ENCODE assay signal across 16 mouse cellular contexts in genomic region chr12:100278358-100278757, GRCm38 (mm10).
DNase-seq lines count a peak whose midpoint lies in the region; ATAC-seq and TF ChIP-seq lines count a peak whose summit lies in the region.
"Had no signal": no experiment of that assay in that cellular context is flagged by ENCODE, and none has a peak within 500 bp of the region (broad histone marks: within the 10 kb centered on the region; RNA-seq: fewer than 3 reads in every experiment).

No protein-coding gene starts in this region.

- no peaks in the 10 kb centered on the region for H3K79me2 ChIP-seq in heart, adult 2 months (replicated peaks; ENCODE audit: control insufficient read depth, insufficient read depth, low read length)

- peak; percentile 25 for DNase-seq in embryo, embryonic 11 days
- DNase-seq in embryo, embryonic 10 days (ENCODE audit: low spot score) = no peak
- no peak for DNase-seq in kidney, postnatal 25 days
- DNase-seq in retina, postnatal 1 day = peak; percentile 46
- no peak for DNase-seq in retina, embryonic 14.5 days (ENCODE audit: low spot score)
- no peak for DNase-seq in adrenal gland, postnatal 4 days (ENCODE audit: low spot score in 2 of 2)
- no peak for DNase-seq in heart, adult 2 months
- DNase-seq: cerebellum, adult 9-11 months; heart, postnatal 14 days; kidney, adult 18-20 months; liver, postnatal 0 days; thymus, adult 18-20 months had no signal

- intact Hi-C loops in heart, adult 2 months (cut with DNase I) = loop anchor here (5.0 kb wide), 1 partner anchor 56 kb away; no protein-coding TSS in a partner anchor

- no peak for TF ChIP-seq POLR2A in heart, adult 2 months (IDR thresholded peaks at IDR 0.05; ENCODE audit: insufficient read depth, low read depth, low read length)

- no peaks in the 10 kb centered on the region for H3K9me3 ChIP-seq in kidney, embryonic 15.5 days (replicated peaks)
- H3K9me3 ChIP-seq: embryonic facial prominence, embryonic 13.5 days; megakaryocyte, embryonic 14.5 days; neural tube, embryonic 13.5 days had no signal

- 41% methylated on average over 8 of the region's 8 CpGs for WGBS in kidney, embryonic 15.5 days
- WGBS in heart, adult 2 months = 41% methylated on average over 8 of the region's 8 CpGs

- no peak overlapping the region for H3K4me2 ChIP-seq in kidney, embryonic 15.5 days
- H3K4me2 ChIP-seq: embryonic facial prominence, embryonic 13.5 days; neural tube, embryonic 13.5 days had no signal

- no peaks in the 10 kb centered on the region for H3K36me3 ChIP-seq in kidney, embryonic 15.5 days
- H3K36me3 ChIP-seq in heart, adult 2 months (ENCODE audit: control insufficient read depth, insufficient read depth, low read length) = no peaks in the 10 kb centered on the region
- H3K36me3 ChIP-seq: embryonic facial prominence, embryonic 13.5 days; neural tube, embryonic 13.5 days had no signal

- peaks cover 41% of the 10 kb centered on the region for H3K4me1 ChIP-seq in kidney, embryonic 15.5 days
- peaks cover 36% of the 10 kb centered on the region for H3K4me1 ChIP-seq in heart, adult 2 months (ENCODE audit: control insufficient read depth, insufficient read depth, low read length)

- no peak overlapping the region for H3K4me3 ChIP-seq in kidney, embryonic 15.5 days (replicated peaks)
- H3K4me3 ChIP-seq in heart, adult 2 months = no peak overlapping the region
- H3K4me3 ChIP-seq: embryonic facial prominence, embryonic 13.5 days; megakaryocyte, embryonic 14.5 days; neural tube, embryonic 13.5 days had no signal

- no peak for TF ChIP-seq CTCF in heart, adult 2 months (IDR thresholded peaks at IDR 0.05)

- no peak overlapping the region for H3K27ac ChIP-seq in kidney, embryonic 15.5 days
- no peak overlapping the region; the same call in none of the 2 replicates for H3K27ac ChIP-seq in heart, adult 2 months
- H3K27ac ChIP-seq: neural tube, embryonic 13.5 days had no signal

- TF ChIP-seq EP300 in heart, adult 2 months (IDR thresholded peaks at IDR 0.05; ENCODE audit: insufficient read depth, low read depth, low read length) = no peak

- ATAC-seq in kidney, embryonic 15.5 days (replicated peaks; ENCODE audit: low FRiP score) = 0 out of 2 replicates have a peak, but pooled peaks have one; percentile 5
- ATAC-seq: liver, postnatal 0 days had no signal

- H3K9ac ChIP-seq in kidney, embryonic 15.5 days = no peak overlapping the region
- H3K9ac ChIP-seq in heart, adult 2 months (ENCODE audit: low read depth, low read length) = no peak overlapping the region
- H3K9ac ChIP-seq: liver, postnatal 0 days; neural tube, embryonic 13.5 days had no signal

- no peaks in the 10 kb centered on the region for H3K27me3 ChIP-seq in kidney, embryonic 15.5 days
- no peaks in the 10 kb centered on the region for H3K27me3 ChIP-seq in heart, adult 2 months (ENCODE audit: control insufficient read depth, insufficient read depth, low read length)
- H3K27me3 ChIP-seq: embryonic facial prominence, embryonic 13.5 days had no signal

Comparison
In these comparisons a context has a peak if more than half of its experiments do, and no peak if none do; other contexts are left out.
1. DNase-seq: peak in embryo, embryonic 11 days (single experiment) and retina, postnatal 1 day (single experiment); none in embryo, embryonic 10 days (single experiment), kidney, postnatal 25 days (0 of 2), retina, embryonic 14.5 days (single experiment), adrenal gland, postnatal 4 days (0 of 2) and heart, adult 2 months (0 of 2).